Mouse (Mus musculus) bone marrow macrophage, adult 2 months (primary cell): ENCODE results near the gene Trnt1. TPM values are rescaled to one million over a fixed set of nuclear protein-coding genes. Genes with fewer than 3 reads are reported as not detected.

ENCODE experiments used
- H3K27ac ChIP-seq: 2 replicates; pipeline ENCODE4 v1.5.1; 2012; ENCODE audit warnings: low read depth, low read length; ENCODE audit not compliant: insufficient read depth
- H3K4me1 ChIP-seq: 2 replicates; pipeline ENCODE4 v1.6.1; 2012; ENCODE audit warnings: low read length; ENCODE audit not compliant: control insufficient read depth, insufficient read depth
- H3K4me3 ChIP-seq: 2 replicates; pipeline ENCODE4 v1.5.1; 2012; ENCODE audit warnings: mild to moderate bottlenecking, low read length, moderate library complexity; ENCODE audit not compliant: insufficient read depth
- CTCF ChIP-seq: IDR thresholded peaks from 2 replicates; pipeline ENCODE4 v1.5.1; 2012; ENCODE audit warnings: low read depth, mild to moderate bottlenecking, low read length, moderate library complexity
- POLR2A ChIP-seq: IDR thresholded peaks from 2 replicates; pipeline ENCODE4 v1.6.1; 2012; ENCODE audit warnings: mild to moderate bottlenecking, low read depth, low read length, borderline replicate concordance
- polyA plus RNA-seq: library from polyadenylated mRNA; stranded (reverse); fragments of >200 nt; gene quantifications from 2 replicates; pipeline ENCODE4 v1.2.4, GENCODE M21; 2012; ENCODE audit not compliant: missing spikeins, insufficient read depth, insufficient read length

The Trnt1 gene
- polyA plus RNA-seq, 1 experiment, result 22.1 TPM

- no peak overlapping the region for H3K4me3 ChIP-seq
- TF ChIP-seq POLR2A (no peak), CTCF (no peak)
- no peak overlapping the region for H3K27ac ChIP-seq
- H3K4me1 ChIP-seq, result no peaks in the 10 kb centered on the region
Observed at GRCm38 (mm10) chr6:106809161-106809560, 40.2 kb downstream of the Trnt1 start.

GRCm38 (mm10) chr6:106810686-106811085, 41.8 kb downstream of the Trnt1 start:
- no peak overlapping the region for H3K4me3 ChIP-seq
- H3K27ac ChIP-seq, result no peak overlapping the region
- no peak for TF ChIP-seq POLR2A
- TF ChIP-seq CTCF, result no peak
- no peaks in the 10 kb centered on the region for H3K4me1 ChIP-seq

- TF ChIP-seq CTCF (no peak), POLR2A (no peak)
- Histone ChIP-seq H3K4me1 (peaks cover 2% of the 10 kb centered on the region; the same call in 1 of the 2 replicates), H3K4me3 (no peak overlapping the region), H3K27ac (no peak overlapping the region)
Observed at GRCm38 (mm10) chr6:106819246-106819645, 50.3 kb downstream of the Trnt1 start.

GRCm38 (mm10) chr6:106819906-106820305, 51.0 kb downstream of the Trnt1 start:
- TF ChIP-seq CTCF, result no peak
- no peak for TF ChIP-seq POLR2A
- H3K4me3 ChIP-seq, result no peak overlapping the region
- no peak overlapping the region for H3K27ac ChIP-seq
- H3K4me1 ChIP-seq, result peaks cover 2% of the 10 kb centered on the region; the same call in 1 of the 2 replicates

GRCm38 (mm10) chr6:106820566-106820965, 51.6 kb downstream of the Trnt1 start:
- TF ChIP-seq POLR2A (no peak), CTCF (no peak)
- Histone ChIP-seq H3K27ac (no peak overlapping the region), H3K4me1 (peaks cover 2% of the 10 kb centered on the region; the same call in 1 of the 2 replicates), H3K4me3 (no peak overlapping the region)

GRCm38 (mm10) chr6:106822329-106822728, 53.4 kb downstream of the Trnt1 start:
- H3K4me3 ChIP-seq, result no peak overlapping the region
- peaks cover 2% of the 10 kb centered on the region; the same call in 1 of the 2 replicates for H3K4me1 ChIP-seq
- TF ChIP-seq CTCF (no peak), POLR2A (no peak)
- no peak overlapping the region for H3K27ac ChIP-seq

Other genes starting within 250 kb of the Trnt1 start
- gene Il5ra, start 20.1 kb upstream of the Trnt1 start, polyA plus RNA-seq, result not detected in 2 replicates
- gene Crbn, start 31.0 kb downstream of the Trnt1 start, polyA plus RNA-seq, result 36.6 and 43.2 TPM in 2 replicates